Mouse (Mus musculus) heart, postnatal 14 days (tissue): ENCODE measurements at regions not wholly inside any gene's neighbourhood (a gene's known extent, or its start where the extent isn't known, plus 50 kb on each side); places are given as distances from the start of the nearest gene placed in this dataset.
"Not testable (repeated sequence)": the region's sequence is repeated elsewhere in the genome, so short reads cannot be mapped to it uniquely, and the experiment has no call there.

Source experiments
- DNase-seq, 2 experiments: peaks; one replicate each; pipeline ENCODE4 v3.0.0; 2021 to 2022
- intact Hi-C: fragments of 180-260 bp; cut with DNase I; formaldehyde crosslinking; loops from one replicate; pipeline ENCODE4 v1.15.1; 2025

DNA sequence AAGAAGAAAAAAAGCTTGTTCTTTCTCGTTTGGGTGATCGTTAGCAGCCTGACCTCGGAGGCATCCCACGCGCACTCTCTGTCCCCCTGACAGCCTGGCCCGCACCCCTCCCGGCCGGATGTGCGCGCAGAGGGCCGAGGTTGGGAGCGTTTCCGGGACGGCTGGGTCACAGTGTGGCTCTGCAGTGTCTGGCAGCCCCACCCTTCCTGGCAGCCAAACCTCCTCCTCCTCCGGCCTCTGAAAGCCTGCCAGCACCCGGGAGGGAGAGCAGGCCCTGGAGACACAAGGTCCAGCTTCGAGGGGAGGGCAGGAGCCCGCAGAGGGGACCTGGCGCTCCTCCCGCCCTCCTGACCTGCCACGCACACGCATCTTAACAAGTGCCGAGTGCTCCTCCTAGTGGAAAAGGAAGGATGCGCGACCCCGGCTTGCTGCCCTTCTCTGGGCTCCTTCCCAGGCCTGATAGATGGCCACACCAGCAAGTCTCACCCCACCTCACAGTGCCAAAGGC is 79.3 kb downstream of the Cpn2 start:
- intact Hi-C loops, result loop anchor here (1.0 to 5.0 kb wide), 7 partner anchors 47 to 459 kb away; no protein-coding TSS in a partner anchor
- DNase-seq, result peak; percentile 97

DNA sequence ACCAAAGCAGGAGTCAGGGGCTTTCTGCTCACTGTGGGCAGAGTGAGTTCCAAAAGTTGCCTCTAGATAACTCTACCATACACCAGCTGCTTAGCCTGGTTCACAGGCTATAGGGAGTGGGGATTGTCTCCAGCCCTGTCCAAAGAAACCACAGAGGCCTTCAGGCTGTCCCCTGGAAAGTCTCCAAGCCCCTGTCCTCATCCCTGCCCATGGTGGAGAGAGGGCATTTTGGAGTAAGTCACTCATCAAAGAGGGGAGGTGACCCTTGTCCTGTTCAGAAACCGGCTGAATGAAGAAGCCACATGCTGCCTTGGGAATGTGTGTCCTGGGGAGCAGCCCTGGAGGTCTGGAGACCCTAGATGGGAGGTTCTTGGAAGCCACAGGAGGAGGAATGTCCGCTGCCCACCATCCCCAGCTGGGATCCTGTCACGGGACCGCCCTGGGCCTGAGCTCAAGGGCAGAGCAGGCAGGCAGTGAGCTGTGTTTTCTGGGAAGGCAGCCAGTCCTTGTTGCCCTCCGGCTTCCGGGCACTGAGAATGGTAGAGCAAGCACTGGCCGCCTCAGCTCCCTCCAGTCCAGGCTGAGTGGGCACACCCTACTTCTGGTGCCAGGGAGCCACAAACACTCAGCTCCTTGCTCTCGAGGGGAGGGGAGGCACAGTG is 78.4 kb downstream of the Cpn2 start:
- DNase-seq, result peak; percentile 55 to 70
- intact Hi-C loops, result loop anchor here (1.0 to 5.0 kb wide), 6 partner anchors 46 to 460 kb away; no protein-coding TSS in a partner anchor

DNA sequence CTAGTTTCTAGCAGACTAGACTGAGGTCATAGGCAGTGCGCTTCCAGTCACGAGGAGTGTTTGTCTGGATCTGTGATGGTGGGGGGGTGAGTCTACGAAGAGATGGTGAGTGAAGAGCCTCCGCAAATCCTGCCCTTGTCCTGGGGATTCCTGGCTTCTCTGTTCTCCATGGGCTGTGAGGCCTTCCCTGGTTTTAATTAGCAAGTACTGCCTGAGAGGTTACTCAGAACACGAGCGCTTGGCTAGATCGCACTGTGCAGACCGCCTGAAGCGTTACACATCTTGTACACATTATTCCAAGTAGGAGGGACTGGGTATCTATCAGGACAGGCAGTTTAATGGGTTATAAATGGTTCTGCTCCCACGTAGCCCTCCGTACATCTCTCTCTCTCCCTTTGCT is 76.9 kb downstream of the Cpn2 start:
- intact Hi-C loops, result no loop called here
- DNase-seq, result no peak

DNA sequence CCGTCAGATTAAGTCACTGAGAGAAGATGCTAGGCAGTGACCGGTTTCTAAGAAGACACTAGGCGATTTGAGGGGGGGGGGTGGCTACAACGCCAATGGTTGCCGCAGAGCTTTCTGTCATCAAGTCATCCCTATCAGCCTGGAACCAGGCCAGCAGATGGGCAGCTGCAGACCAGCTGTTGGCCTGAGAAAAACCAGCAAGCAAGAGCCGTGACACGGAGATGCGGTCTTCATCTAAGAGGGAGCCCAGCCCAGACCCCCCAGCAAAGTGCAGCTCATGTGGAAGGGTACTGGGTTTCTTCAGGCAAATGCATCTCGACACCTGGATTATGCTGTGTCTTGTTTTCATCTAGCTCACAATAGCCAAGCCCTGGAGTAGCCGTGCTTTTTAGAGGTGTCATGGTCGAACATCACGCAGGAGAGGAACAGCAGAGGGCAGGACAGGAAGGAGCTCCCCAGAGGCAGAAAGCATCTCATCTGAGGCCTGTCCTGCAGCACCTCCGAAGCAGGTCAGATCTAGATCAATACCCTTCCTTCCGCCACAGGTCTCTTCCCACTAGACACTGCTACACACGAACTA is 76.3 kb downstream of the Cpn2 start:
- no peak for DNase-seq
- intact Hi-C loops, result no loop called here

DNA sequence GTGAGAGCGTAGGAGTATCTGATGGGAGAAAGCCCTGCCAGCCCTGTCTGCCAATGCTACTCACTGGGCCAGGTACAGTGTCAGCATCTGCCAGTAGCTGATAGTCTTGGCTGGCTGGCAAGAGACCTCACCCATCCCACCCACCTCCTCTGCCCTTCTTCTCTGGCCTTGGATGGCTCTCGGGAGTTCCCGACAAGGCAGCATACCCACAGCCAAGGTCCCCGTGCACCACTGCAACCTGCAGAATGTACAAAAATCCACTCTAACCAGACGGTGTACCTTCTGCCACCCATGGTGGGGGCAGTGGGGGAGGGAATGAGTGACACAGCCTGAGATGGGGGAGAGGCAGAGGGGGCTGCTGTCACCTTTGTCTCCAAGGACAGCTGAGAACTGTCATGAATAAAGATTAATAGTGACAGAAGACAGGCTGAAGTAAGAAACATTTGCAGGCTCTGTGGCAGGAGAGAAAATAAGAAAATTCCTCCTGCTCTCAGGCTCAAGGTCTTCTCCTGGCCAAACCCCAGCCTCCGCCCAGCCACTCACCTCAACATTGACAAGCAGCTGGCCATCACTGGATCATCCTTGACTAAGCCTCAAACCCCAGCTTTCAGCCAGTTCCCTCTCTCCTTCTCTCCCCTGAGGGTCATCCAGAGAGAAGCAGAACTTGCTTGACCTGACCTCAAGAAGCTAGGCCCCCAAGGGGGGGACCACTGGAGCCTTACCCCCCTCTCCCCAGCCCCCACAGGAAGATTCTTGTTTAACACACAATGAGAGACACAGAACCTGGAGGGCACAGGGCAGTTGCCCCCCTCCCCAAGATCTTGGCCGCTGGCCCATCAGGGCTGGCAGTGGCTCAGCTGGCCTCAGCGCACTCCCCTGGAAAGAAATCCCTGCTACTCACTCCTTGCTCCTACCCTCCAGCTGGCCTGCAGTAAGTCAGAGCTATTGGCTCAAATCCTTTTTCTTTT is 73.7 kb downstream of the Cpn2 start:
- intact Hi-C loops, result no loop called here
- peak; percentile 65 to 75 for DNase-seq

DNA sequence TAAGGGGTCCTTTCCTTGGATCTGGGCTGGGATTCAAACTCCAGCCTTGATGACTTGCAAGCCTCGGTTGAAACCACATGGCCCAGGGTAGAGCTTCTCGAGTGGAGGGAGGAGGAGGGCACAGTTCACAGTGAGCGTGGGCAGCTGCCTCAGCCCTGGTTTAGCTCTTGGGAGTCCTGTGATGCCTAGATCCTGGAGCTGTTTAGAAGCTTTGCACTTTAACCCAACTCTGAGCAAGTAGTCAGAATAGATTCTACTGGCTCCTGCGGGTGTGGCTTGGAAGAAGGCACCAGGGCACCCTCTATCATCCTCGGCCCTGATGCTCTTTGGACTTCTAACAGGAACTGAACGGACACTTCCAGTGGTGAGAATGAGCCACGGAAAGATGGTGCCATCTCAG is 72.5 kb downstream of the Cpn2 start:
- intact Hi-C loops, result no loop called here

DNA sequence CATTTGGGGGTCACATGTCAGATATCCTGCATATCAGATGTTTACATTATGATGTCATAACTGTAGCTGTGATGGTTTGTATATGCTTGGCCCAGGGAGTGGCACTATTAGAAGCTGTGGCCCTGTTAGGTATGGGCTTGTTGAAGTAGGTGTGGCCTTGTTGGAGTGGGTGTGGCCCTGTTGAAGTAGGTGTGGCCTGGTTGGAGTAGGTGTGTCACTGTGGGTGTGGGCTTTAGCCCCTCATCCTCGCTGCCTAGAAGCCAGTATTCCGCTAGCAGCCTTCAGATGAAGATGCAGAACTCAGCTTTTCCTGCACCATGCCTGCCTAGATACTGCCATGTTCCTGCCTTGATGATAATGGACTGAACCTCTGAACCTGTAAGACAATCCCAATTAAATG is 71.4 kb downstream of the Cpn2 start:
- intact Hi-C loops, DNase-seq: not testable (repeated sequence)

More for the DNA sequence above, 72.5 kb downstream of the Cpn2 start:
- no peak for DNase-seq

DNA sequence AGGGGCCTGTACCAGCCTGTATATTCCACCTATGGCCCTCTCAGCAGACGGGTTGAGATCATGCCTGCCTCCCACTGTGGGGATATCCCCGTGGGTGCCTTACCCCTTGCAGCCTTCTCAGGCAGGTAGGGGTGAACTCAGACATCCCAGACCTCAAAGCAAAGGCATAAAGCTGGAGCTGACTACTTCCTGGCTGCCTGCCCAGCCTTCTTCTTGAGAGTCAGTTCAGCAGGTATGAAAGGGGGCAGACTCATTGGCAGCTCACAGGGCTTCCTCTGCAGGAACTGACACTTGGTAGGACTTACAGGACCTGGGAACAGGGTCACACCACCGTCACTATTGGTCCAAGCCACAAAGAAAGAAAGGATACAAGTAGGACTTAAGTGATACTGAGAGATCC is 69.9 kb downstream of the Cpn2 start:
- DNase-seq, result no peak
- intact Hi-C loops, result no loop called here

DNA sequence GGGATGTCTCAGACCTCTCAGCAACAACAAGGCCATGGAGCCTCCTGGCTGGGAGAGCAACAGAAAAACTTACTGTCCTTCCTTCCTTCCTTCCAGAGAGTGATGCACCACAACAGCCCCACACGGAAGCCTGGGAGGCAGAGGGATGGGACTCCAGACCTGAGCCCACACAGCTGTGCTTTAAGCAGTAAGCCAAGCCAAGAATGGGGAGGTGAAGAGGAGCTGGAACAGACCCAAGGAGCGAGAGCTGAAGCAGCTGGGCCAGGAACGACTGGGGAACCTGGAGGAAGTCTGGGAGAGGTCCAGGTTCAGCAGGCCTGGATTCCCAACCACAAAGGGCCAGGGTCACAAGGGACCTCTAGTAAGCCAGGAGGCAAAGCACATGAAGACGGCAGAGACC is 67.5 kb downstream of the Cpn2 start:
- intact Hi-C loops, result no loop called here
- DNase-seq, result peak in 1 of 2 experiments; percentile 39

DNA sequence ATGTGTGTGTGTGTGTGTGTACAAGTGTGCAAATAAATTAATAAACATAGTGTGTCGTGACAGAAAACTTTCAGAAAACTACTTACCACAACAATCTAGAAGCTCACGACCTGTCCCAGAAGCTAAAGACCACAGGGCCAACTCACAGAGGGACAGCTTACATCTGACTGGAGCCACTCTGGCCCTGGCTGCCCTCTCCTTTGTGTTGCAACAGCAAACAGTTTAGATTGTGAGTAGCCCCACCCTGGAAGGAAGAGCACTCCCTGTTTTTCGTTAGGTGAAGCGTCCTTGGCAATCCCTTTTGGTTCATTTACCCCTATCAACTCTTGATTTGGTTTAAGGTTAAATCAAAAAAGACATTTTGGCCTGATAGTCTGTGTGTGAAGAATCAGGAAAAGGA is 63.2 kb downstream of the Cpn2 start:
- no peak for DNase-seq
- intact Hi-C loops, result no loop called here

DNA sequence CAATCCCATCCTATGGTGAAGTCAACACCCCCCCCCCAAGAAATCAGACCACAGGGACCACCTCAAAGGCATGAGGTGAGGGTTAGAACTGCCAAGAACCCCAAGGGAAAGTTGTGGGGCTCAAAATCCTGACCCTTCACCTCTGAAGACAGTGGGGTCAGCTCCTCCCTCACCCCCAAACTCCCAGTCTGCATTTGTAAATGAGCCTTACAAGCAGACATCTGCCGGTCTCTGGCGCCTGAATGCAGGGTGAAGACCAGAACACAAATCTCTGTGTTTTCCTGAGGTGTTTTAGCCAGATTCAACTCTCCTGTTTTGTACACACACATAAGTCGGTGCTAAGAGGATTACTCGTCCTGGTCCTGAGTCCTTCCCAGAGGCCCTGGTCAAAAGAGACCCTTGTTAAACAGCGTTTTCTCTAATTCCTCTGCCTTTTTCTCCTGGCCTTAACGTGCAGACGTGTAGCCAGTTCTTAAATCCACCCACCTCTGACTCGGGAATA is 61.9 kb downstream of the Cpn2 start:
- no peak for DNase-seq
- intact Hi-C loops, result no loop called here

DNA sequence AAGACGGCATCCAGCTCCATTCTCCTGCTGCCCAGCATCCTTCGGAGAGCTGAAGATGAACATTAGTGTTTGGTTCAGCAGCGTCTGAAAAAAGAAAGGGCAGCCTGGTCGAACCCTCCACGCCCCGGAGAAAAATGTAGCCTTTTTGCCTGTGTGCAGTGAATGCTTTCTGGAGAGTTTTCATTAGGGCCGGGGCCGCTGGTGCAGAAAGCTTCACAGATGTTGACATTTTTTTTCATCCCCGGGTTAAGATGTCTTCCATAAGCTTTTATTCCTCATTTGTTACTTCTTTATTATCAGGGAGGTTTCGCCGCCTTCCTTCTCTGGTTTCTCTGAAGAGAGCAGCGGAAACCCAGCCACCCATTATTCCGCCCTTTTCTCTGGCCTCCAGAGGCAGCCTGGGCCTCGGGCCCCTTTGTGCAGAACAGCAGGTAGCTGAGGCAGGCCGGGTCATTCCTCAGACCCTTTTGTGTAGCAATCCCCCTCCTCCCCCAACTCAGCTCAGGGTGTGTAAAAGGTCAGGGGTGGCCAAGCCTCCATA is 61.4 kb downstream of the Cpn2 start:
- no peak for DNase-seq
- intact Hi-C loops, result no loop called here
